Mouse (Mus musculus): ENCODE data around the gene Ctc1. TPM values are rescaled to one million over a fixed set of nuclear protein-coding genes. Genes with fewer than 3 reads are reported as not detected.

Gene Ctc1
- polyA plus RNA-seq, 1 experiment from 2014 or later: 55.8 TPM

DNA sequence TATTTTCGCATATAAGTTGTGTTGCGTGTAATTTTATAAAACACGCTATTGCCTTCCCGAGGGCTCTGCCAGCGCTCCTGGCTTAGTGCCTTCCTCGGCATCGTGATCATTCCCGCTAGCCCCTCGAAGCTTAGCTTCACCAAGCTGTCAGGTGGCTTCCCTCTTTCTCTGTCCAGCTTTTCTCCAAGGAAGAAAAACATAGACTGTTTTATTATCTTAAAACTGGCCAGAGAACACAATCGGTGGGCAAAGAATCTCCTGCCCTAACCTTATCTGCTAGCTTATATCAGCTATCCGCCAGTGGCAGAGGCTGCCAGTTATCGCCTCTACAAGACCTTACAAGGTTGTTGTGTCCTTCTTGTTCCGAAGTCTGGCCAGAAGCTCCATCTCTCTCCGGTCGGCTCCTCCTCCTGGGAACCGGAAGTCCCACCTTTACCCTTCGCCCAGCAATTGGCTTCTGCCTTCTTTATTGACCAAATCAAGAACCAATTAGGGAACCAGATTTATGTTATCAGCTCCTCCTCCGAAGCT, 3.6 kb upstream of the Ctc1 start:
- DNase-seq (peak; percentile 93), ATAC-seq (ENCODE audit: low FRiP score, low TSS enrichment) (peak; percentile 64; the same call in 1 of the 2 replicates)
- Histone ChIP-seq H3K4me3 (replicated peaks; ENCODE audit: low read depth, low read length) (peak overlapping the region; percentile 50), H3K9ac (replicated peaks; ENCODE audit: low read length) (peak overlapping the region; percentile 66), H3K9me3 (ENCODE audit: control insufficient read depth, low read length) (no peaks in the 10 kb centered on the region), H3K27ac (replicated peaks; ENCODE audit: low read depth, low read length) (peak overlapping the region; percentile 91), H3K36me3 (ENCODE audit: control insufficient read depth, insufficient read depth, low read length) (no peaks in the 10 kb centered on the region), H3K27me3 (ENCODE audit: control insufficient read depth, insufficient read depth, low read length) (no peaks in the 10 kb centered on the region), H3K4me1 (ENCODE audit: control insufficient read depth, insufficient read depth, low read length) (peaks cover 23% of the 10 kb centered on the region), H3K4me2 (ENCODE audit: low read length) (peak overlapping the region; percentile 86)
- 2% methylated on average over 18 of the region's 18 CpGs for WGBS

DNA sequence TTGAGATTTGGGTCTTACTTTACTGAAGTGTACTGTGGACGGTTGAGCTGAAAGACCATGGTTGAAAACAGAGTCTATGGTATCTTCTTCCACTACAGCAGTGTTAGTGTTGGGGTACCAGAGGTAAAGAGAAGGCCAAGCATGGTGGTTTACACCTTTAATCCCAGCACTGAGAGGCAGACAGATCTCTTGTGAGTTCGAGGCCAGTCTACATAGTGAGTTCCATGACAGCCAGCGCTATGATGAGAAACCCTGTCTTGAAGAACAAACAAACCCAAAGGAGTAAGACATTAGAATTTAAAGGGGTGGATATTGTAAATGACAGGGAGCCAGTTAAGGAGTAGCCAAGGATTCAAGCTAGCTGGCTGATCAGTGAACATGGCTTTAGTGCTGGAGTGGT, 1.0 kb downstream of the Ctc1 start:
- Histone ChIP-seq H3K4me3 (replicated peaks; ENCODE audit: low read depth, low read length) (peak overlapping the region; percentile 54), H3K27me3 (ENCODE audit: control insufficient read depth, insufficient read depth, low read length) (no peaks in the 10 kb centered on the region), H3K9me3 (ENCODE audit: control insufficient read depth, low read length) (no peaks in the 10 kb centered on the region), H3K27ac (replicated peaks; ENCODE audit: low read depth, low read length) (peak overlapping the region; percentile 85; the same call in 1 of the 2 replicates), H3K4me2 (ENCODE audit: low read length) (peak overlapping the region; percentile 77), H3K36me3 (ENCODE audit: control insufficient read depth, insufficient read depth, low read length) (peaks cover 8% of the 10 kb centered on the region), H3K4me1 (ENCODE audit: control insufficient read depth, insufficient read depth, low read length) (peaks cover 11% of the 10 kb centered on the region), H3K9ac (replicated peaks; ENCODE audit: low read length) (peak overlapping the region; percentile 62; the same call in 1 of the 2 replicates)
- ATAC-seq (ENCODE audit: low FRiP score, low TSS enrichment) (no peak), DNase-seq (peak; percentile 5)
- whole genome bisulfite sequencing: 65% methylated on average over 3 of the region's 3 CpGs

DNA sequence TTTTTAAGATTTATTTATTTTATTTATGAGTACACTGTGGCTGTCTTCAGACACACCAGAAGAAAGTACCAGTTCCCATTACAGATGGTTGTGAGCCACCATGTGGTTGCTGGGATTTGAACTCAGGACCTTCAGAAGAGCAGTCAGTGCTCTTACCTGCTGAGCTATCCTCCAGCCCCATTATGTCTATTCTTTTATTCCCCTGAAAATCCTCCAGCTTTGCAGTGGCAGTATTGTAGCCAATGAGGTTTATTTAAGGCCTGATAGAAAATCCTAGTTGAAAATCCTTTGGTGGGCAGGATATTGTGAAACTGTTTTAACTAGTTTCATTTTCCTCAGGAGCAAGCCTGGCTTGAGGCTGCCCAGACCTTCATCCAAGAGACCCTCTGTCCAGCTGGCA, 5.0 kb downstream of the Ctc1 start:
- ATAC-seq (ENCODE audit: low FRiP score, low TSS enrichment): no peak
- Histone ChIP-seq H3K4me1 (ENCODE audit: control insufficient read depth, insufficient read depth, low read length) (peaks cover 8% of the 10 kb centered on the region), H3K36me3 (ENCODE audit: control insufficient read depth, insufficient read depth, low read length) (peaks cover 47% of the 10 kb centered on the region), H3K27me3 (ENCODE audit: control insufficient read depth, insufficient read depth, low read length) (no peaks in the 10 kb centered on the region), H3K9ac (replicated peaks; ENCODE audit: low read length) (no peak overlapping the region), H3K27ac (replicated peaks; ENCODE audit: low read depth, low read length) (no peak overlapping the region), H3K4me2 (ENCODE audit: low read length) (no peak overlapping the region), H3K4me3 (replicated peaks; ENCODE audit: low read depth, low read length) (no peak overlapping the region), H3K9me3 (ENCODE audit: control insufficient read depth, low read length) (no peaks in the 10 kb centered on the region)
- DNase-seq: no peak

DNA sequence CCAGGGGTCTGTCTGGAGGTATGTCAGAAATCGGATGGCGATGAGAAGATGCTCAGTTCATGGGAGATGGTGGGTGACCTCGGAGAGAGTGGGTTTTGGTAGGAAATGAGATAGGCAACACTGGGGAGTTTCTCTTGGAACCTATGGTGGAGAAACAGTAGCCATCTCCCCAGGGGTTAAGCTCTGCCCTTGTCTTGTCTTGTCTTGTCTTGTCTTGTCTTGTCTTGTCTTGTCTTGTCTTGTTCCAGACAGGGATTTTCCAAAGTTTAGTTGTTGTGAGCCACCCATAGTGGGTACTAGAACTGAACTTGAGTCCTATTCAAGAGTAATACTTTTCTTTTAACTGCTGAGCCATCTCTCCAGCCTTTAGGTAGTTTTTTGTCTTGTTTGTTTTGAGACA, 10.9 kb downstream of the Ctc1 start:
- Histone ChIP-seq H3K9ac (replicated peaks; ENCODE audit: low read length) (no peak overlapping the region), H3K27ac (replicated peaks; ENCODE audit: low read depth, low read length) (no peak overlapping the region), H3K4me2 (ENCODE audit: low read length) (no peak overlapping the region), H3K27me3 (ENCODE audit: control insufficient read depth, insufficient read depth, low read length) (no peaks in the 10 kb centered on the region), H3K4me3 (replicated peaks; ENCODE audit: low read depth, low read length) (no peak overlapping the region), H3K36me3 (ENCODE audit: control insufficient read depth, insufficient read depth, low read length) (peaks cover 100% of the 10 kb centered on the region), H3K4me1 (ENCODE audit: control insufficient read depth, insufficient read depth, low read length) (no peaks in the 10 kb centered on the region), H3K9me3 (ENCODE audit: control insufficient read depth, low read length) (no peaks in the 10 kb centered on the region)
- DNase-seq (no peak), ATAC-seq (ENCODE audit: low FRiP score, low TSS enrichment) (no peak)
- WGBS: 93% methylated on average over 3 of the region's 3 CpGs

DNA sequence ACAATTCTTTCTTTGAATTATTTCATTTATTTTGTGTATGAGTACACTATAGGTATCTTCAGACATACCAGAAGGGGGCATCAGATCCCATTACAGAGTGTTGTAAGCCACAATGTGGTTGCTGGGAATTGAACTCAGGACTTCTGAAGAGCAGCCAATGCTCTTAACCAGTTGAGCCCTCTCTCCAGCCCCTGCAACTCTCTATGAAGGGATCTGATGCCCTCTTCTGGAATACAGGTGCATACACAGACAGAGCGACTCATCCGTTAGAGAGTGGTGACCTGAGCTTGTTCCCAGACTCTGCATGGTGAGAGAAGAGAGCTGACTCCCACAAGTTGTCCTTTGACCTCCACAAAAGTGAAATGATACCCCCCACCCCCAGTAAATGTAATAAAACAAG, 13.1 kb downstream of the Ctc1 start:
- DNase-seq: no peak
- Histone ChIP-seq H3K27me3 (ENCODE audit: control insufficient read depth, insufficient read depth, low read length) (no peaks in the 10 kb centered on the region), H3K4me1 (ENCODE audit: control insufficient read depth, insufficient read depth, low read length) (no peaks in the 10 kb centered on the region), H3K36me3 (ENCODE audit: control insufficient read depth, insufficient read depth, low read length) (peaks cover 100% of the 10 kb centered on the region), H3K27ac (replicated peaks; ENCODE audit: low read depth, low read length) (no peak overlapping the region), H3K9ac (replicated peaks; ENCODE audit: low read length) (no peak overlapping the region), H3K4me2 (ENCODE audit: low read length) (no peak overlapping the region), H3K9me3 (ENCODE audit: control insufficient read depth, low read length) (no peaks in the 10 kb centered on the region), H3K4me3 (replicated peaks; ENCODE audit: low read depth, low read length) (no peak overlapping the region)
- 62% methylated on average over 2 of the region's 2 CpGs for WGBS
- no peak for ATAC-seq (ENCODE audit: low FRiP score, low TSS enrichment)

DNA sequence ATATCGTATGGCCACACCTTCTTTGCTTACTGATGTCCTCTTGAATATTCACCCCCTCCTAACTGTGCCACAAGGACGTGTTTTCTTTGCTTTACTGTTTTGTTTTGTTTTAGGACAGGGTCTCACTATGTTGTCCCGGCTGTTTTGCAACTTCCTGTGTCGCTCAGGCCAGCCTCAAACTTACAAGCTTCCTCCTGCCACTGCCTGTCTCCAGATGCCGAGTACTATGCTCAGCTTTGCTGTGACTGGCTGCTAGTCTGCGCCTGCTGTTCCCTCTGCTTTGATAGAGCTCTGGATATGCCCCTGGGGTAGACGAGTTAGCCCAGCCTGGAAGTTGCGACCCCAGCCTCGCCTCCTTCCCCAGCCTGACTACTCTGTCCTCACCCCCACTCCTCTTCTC, 17.8 kb downstream of the Ctc1 start:
- no peak for ATAC-seq (ENCODE audit: low FRiP score, low TSS enrichment)
- H3K4me2 ChIP-seq (ENCODE audit: low read length): no peak overlapping the region
- H3K9ac ChIP-seq (replicated peaks; ENCODE audit: low read length): no peak overlapping the region
- H3K9me3 ChIP-seq (ENCODE audit: control insufficient read depth, low read length): no peaks in the 10 kb centered on the region
- no peak overlapping the region for H3K4me3 ChIP-seq (replicated peaks; ENCODE audit: low read depth, low read length)
- no peak overlapping the region for H3K27ac ChIP-seq (replicated peaks; ENCODE audit: low read depth, low read length)
- H3K27me3 ChIP-seq (ENCODE audit: control insufficient read depth, insufficient read depth, low read length): no peaks in the 10 kb centered on the region
- H3K36me3 ChIP-seq (ENCODE audit: control insufficient read depth, insufficient read depth, low read length): peaks cover 69% of the 10 kb centered on the region
- H3K4me1 ChIP-seq (ENCODE audit: control insufficient read depth, insufficient read depth, low read length): peaks cover 8% of the 10 kb centered on the region; the same call in 1 of the 2 replicates
- DNase-seq: no peak
- 86% methylated on average over 9 of the region's 9 CpGs for WGBS

DNA sequence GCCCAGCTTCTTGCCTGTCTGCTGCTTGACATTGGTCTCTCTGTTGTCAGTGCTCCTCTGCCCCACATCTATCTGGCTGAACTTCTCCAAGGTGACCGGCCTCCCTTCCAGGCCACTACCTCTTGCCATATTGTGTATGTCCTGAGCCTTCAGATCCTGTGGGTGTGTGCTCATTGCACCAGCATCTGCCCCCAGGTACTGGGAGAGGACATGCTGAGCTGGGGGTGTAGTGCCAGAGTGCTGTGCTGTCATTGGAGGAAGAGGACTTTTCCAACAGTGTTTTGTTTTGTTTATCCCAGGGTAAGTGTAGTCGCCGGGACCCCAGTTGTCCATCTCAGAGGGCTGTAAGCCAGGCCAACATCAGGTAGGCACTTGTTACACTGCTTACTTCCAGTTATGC, 18.9 kb downstream of the Ctc1 start:
- WGBS: 86% methylated on average over 3 of the region's 3 CpGs
- DNase-seq (no peak), ATAC-seq (ENCODE audit: low FRiP score, low TSS enrichment) (no peak)
- no peak overlapping the region for H3K27ac ChIP-seq (replicated peaks; ENCODE audit: low read depth, low read length)
- H3K9me3 ChIP-seq (ENCODE audit: control insufficient read depth, low read length): no peaks in the 10 kb centered on the region
- H3K27me3 ChIP-seq (ENCODE audit: control insufficient read depth, insufficient read depth, low read length): no peaks in the 10 kb centered on the region
- peaks cover 58% of the 10 kb centered on the region for H3K36me3 ChIP-seq (ENCODE audit: control insufficient read depth, insufficient read depth, low read length)
- no peak overlapping the region for H3K4me3 ChIP-seq (replicated peaks; ENCODE audit: low read depth, low read length)
- peaks cover 17% of the 10 kb centered on the region for H3K4me1 ChIP-seq (ENCODE audit: control insufficient read depth, insufficient read depth, low read length)
- H3K4me2 ChIP-seq (ENCODE audit: low read length): no peak overlapping the region
- H3K9ac ChIP-seq (replicated peaks; ENCODE audit: low read length): no peak overlapping the region

DNA sequence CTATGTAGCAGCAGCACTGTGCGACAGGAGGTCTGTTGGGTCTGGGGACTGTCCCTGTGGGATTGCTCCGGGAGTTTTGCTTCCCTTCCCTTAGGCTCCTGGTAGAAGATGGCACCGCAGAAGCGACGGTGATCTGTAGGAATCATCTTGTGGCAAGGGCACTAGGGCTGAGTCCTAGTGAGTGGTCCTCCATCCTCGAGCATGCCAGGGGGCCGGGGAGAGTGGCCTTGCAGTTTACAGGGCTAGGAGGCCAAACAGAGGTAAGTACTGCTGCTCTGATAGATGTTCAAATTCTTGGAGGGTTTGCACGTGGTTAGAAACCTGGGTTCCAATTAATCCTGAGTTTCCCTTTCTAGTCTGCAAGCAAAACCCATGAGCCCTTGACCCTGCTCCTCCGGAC, 19.7 kb downstream of the Ctc1 start:
- no peak for DNase-seq
- peak overlapping the region; percentile 68 for H3K27ac ChIP-seq (replicated peaks; ENCODE audit: low read depth, low read length)
- H3K27me3 ChIP-seq (ENCODE audit: control insufficient read depth, insufficient read depth, low read length): no peaks in the 10 kb centered on the region
- no peaks in the 10 kb centered on the region for H3K9me3 ChIP-seq (ENCODE audit: control insufficient read depth, low read length)
- H3K4me2 ChIP-seq (ENCODE audit: low read length): peak overlapping the region; percentile 64
- H3K36me3 ChIP-seq (ENCODE audit: control insufficient read depth, insufficient read depth, low read length): peaks cover 50% of the 10 kb centered on the region
- H3K9ac ChIP-seq (replicated peaks; ENCODE audit: low read length): 0 out of 2 replicates have a peak overlapping the region, but pooled peaks have one; percentile 20
- no peak for ATAC-seq (ENCODE audit: low FRiP score, low TSS enrichment)
- WGBS: 74% methylated on average over 9 of the region's 9 CpGs
- H3K4me3 ChIP-seq (replicated peaks; ENCODE audit: low read depth, low read length): peak overlapping the region; percentile 10
- H3K4me1 ChIP-seq (ENCODE audit: control insufficient read depth, insufficient read depth, low read length): peaks cover 17% of the 10 kb centered on the region

DNA sequence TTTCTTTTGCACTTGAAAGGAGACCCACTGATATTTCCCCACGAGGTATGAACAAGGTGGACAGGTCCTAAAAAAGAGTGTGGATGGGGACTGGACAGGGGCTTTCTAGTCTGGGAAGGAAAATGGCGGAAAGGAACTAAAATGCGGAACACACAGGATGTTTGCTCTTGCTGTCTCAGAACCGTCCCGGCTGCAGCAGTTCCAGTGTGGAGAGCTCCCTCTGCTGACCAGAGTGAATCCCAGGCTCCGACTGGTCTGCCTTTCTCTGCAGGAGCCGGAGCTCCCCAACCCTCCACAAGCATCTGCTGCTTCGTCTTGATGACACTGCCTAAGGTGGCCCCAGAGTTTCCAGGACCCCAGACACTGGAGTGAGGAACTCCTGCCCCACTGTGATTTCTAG, 20.1 kb downstream of the Ctc1 start:
- H3K4me1 ChIP-seq (ENCODE audit: control insufficient read depth, insufficient read depth, low read length): peaks cover 17% of the 10 kb centered on the region
- no peaks in the 10 kb centered on the region for H3K9me3 ChIP-seq (ENCODE audit: control insufficient read depth, low read length)
- peak overlapping the region; percentile 68 for H3K27ac ChIP-seq (replicated peaks; ENCODE audit: low read depth, low read length)
- H3K27me3 ChIP-seq (ENCODE audit: control insufficient read depth, insufficient read depth, low read length): no peaks in the 10 kb centered on the region
- H3K4me2 ChIP-seq (ENCODE audit: low read length): peak overlapping the region; percentile 64
- H3K4me3 ChIP-seq (replicated peaks; ENCODE audit: low read depth, low read length): peak overlapping the region; percentile 10
- H3K36me3 ChIP-seq (ENCODE audit: control insufficient read depth, insufficient read depth, low read length): peaks cover 46% of the 10 kb centered on the region
- 5% methylated on average over 8 of the region's 8 CpGs for WGBS
- 0 out of 2 replicates have a peak overlapping the region, but pooled peaks have one; percentile 20 for H3K9ac ChIP-seq (replicated peaks; ENCODE audit: low read length)
- DNase-seq (peak; percentile 89), ATAC-seq (ENCODE audit: low FRiP score, low TSS enrichment) (0 out of 2 replicates have a peak, but pooled peaks have one; percentile 18)

All from midbrain, embryonic 14.5 days (tissue).